Mouse (Mus musculus) kidney, adult 2 months (tissue): ENCODE data around the gene Pnmal2. TPM values are rescaled to one million over a fixed set of nuclear protein-coding genes. Genes with fewer than 3 reads are reported as not detected.

Source experiments
- DNase-seq: peaks from one replicate; pipeline ENCODE4 v3.0.0; 2021
- H3K27ac ChIP-seq: fragments of 200-500 bp; 2 replicates; pipeline ENCODE4 v1.5.1; 2012; ENCODE audit warnings: low read depth, low read length, control low read depth, inconsistent platforms; ENCODE audit not compliant: insufficient read depth
- H3K27me3 ChIP-seq: fragments of 200-500 bp; replicated peaks from 2 replicates; pipeline ENCODE4 v1.6.1; 2012; ENCODE audit warnings: mild to moderate bottlenecking, moderate library complexity, low read length, inconsistent platforms; ENCODE audit not compliant: control insufficient read depth, insufficient read depth
- H3K36me3 ChIP-seq: fragments of 200-500 bp; 2 replicates; pipeline ENCODE4 v1.6.1; 2012; ENCODE audit warnings: mild to moderate bottlenecking, moderate library complexity, low read length, inconsistent platforms; ENCODE audit not compliant: control insufficient read depth, insufficient read depth
- H3K4me1 ChIP-seq: fragments of 200-500 bp; 2 replicates; pipeline ENCODE4 v1.6.1; 2011; ENCODE audit warnings: low read length; ENCODE audit not compliant: control insufficient read depth, insufficient read depth
- H3K4me3 ChIP-seq: fragments of 200-500 bp; 2 replicates; pipeline ENCODE4 v1.5.1; 2011; ENCODE audit warnings: mild to moderate bottlenecking, low read depth, low read length, control low read depth; ENCODE audit not compliant: insufficient read depth
- CTCF ChIP-seq: fragments of 200-500 bp; conservative IDR thresholded peaks from 2 replicates; pipeline ENCODE4 v1.5.1; 2011; ENCODE audit warnings: low read depth, mild to moderate bottlenecking, control low read depth, low read length, moderate library complexity, mixed read lengths; ENCODE audit not compliant: insufficient read depth, insufficient read length
- POLR2A ChIP-seq: fragments of 200-500 bp; IDR thresholded peaks from one replicate; pipeline ENCODE4 v1.6.1; 2011; ENCODE audit warnings: low read depth, low read length, control low read depth
- WGBS: fragments of 180-500 bp; shearing (Covaris S2); methylation state at CpG from one replicate; pipeline ENCODE4 v1.1.7; 2018; 5-methylcytosine and 5-hydroxymethylcytosine counted together
- polyA plus RNA-seq: library from polyadenylated mRNA; depleted of rRNA; stranded (reverse); fragments of >200 nt; gene quantifications from 2 replicates; pipeline ENCODE4 v1.2.3, GENCODE M21; 2012

Gene Pnmal2
- polyA plus RNA-seq, 1 experiment = 4.0 TPM

- H3K4me3 ChIP-seq = no peak overlapping the region
- 87% methylated on average over 4 of the region's 4 CpGs for WGBS
- no peaks in the 10 kb centered on the region for H3K4me1 ChIP-seq
- H3K36me3 ChIP-seq = no peaks in the 10 kb centered on the region
- TF ChIP-seq POLR2A (no peak), CTCF (no peak)
- no peak for DNase-seq
- no peaks in the 10 kb centered on the region for H3K27me3 ChIP-seq
- H3K27ac ChIP-seq = no peak overlapping the region
These were observed 11.2 kb downstream of the Pnmal2 start for GRCm38 (mm10) chr7:16955712-16956111.

GRCm38 (mm10) chr7:16956410-16957265 is 12.2 kb downstream of the Pnmal2 start:
- H3K27me3 ChIP-seq = no peaks in the 10 kb centered on the region
- H3K4me1 ChIP-seq = no peaks in the 10 kb centered on the region
- 55% methylated on average over 15 of the region's 15 CpGs for WGBS
- H3K27ac ChIP-seq = no peak overlapping the region
- no peaks in the 10 kb centered on the region for H3K36me3 ChIP-seq
- no peak for DNase-seq
- TF ChIP-seq CTCF = no peak
- no peak for TF ChIP-seq POLR2A
- no peak overlapping the region for H3K4me3 ChIP-seq

- Histone ChIP-seq H3K27me3 (no peaks in the 10 kb centered on the region), H3K27ac (no peak within 1 kb of the TSS), H3K4me3 (no peak within 1 kb of the TSS), H3K4me1 (no peaks in the 10 kb centered on the region), H3K36me3 (no peaks in the 10 kb centered on the region)
- no peak for DNase-seq
- TF ChIP-seq POLR2A (no peak), CTCF (no peak)
- 13% methylated on average over 17 of the region's 17 CpGs for WGBS
These were observed 15.2 kb downstream of the Pnmal2 start, which contains the start of gene Pnmal1 for GRCm38 (mm10) chr7:16959539-16960187. Gene Pnmal1 (plus strand): TSS chr7:16959679.

GRCm38 (mm10) chr7:16961678-16962077 is 17.2 kb downstream of the Pnmal2 start:
- Histone ChIP-seq H3K36me3 (no peaks in the 10 kb centered on the region), H3K4me1 (no peaks in the 10 kb centered on the region), H3K27ac (no peak overlapping the region), H3K4me3 (no peak overlapping the region), H3K27me3 (no peaks in the 10 kb centered on the region)
- DNase-seq = no peak
- TF ChIP-seq CTCF (no peak), POLR2A (no peak)
- WGBS = 66% methylated on average over 5 of the region's 5 CpGs

GRCm38 (mm10) chr7:16968414-16968813 is 23.9 kb downstream of the Pnmal2 start:
- Histone ChIP-seq H3K36me3 (no peaks in the 10 kb centered on the region), H3K4me3 (no peak overlapping the region), H3K27ac (no peak overlapping the region), H3K27me3 (no peaks in the 10 kb centered on the region), H3K4me1 (no peaks in the 10 kb centered on the region)
- WGBS = 84% methylated on average over 6 of the region's 6 CpGs
- DNase-seq = no peak
- TF ChIP-seq POLR2A = no peak
- TF ChIP-seq CTCF = no peak

GRCm38 (mm10) chr7:16971160-16971559 is 26.7 kb downstream of the Pnmal2 start:
- H3K27ac ChIP-seq = no peak overlapping the region
- no peaks in the 10 kb centered on the region for H3K27me3 ChIP-seq
- no peak overlapping the region for H3K4me3 ChIP-seq
- H3K4me1 ChIP-seq = no peaks in the 10 kb centered on the region
- WGBS = 83% methylated on average over 3 of the region's 3 CpGs
- H3K36me3 ChIP-seq = no peaks in the 10 kb centered on the region
- no peak for TF ChIP-seq POLR2A
- TF ChIP-seq CTCF = no peak
- no peak for DNase-seq

GRCm38 (mm10) chr7:16974018-16974417 is 29.5 kb downstream of the Pnmal2 start:
- H3K36me3 ChIP-seq = no peaks in the 10 kb centered on the region
- TF ChIP-seq CTCF (no peak), POLR2A (no peak)
- no peak for DNase-seq
- H3K27ac ChIP-seq = no peak overlapping the region
- H3K27me3 ChIP-seq = no peaks in the 10 kb centered on the region
- H3K4me1 ChIP-seq = no peaks in the 10 kb centered on the region
- no peak overlapping the region for H3K4me3 ChIP-seq
- 54% methylated on average over 6 of the region's 6 CpGs for WGBS
